Mouse (Mus musculus) liver, embryonic 11.5 days (tissue): ENCODE results near the gene Lrrk1. TPM values are rescaled to one million over a fixed set of nuclear protein-coding genes. Genes with fewer than 3 reads are reported as not detected.

Experiments used
- ATAC-seq: fragments of 200-750 bp; cut with Nextera tagmentation; replicated peaks from 2 replicates; pipeline ENCODE4 v1.8.0; 2017; ENCODE audit warnings: moderate number of reproducible peaks, mild to moderate bottlenecking, moderate TSS enrichment, moderate library complexity; ENCODE audit not compliant: low FRiP score
- DNase-seq: peaks from one replicate; pipeline ENCODE4 v3.0.0-alpha.2; 2017; ENCODE audit warnings: low spot score
- H3K27ac ChIP-seq: fragments of 300-500 bp; sonication (generic); 2 replicates; pipeline ENCODE4 v1.5.1; 2014; ENCODE audit warnings: mild to moderate bottlenecking, low read depth, low read length, control low read depth
- H3K27me3 ChIP-seq: fragments of 300-500 bp; sonication (generic); replicated peaks from 2 replicates; pipeline ENCODE4 v1.6.1; 2014; ENCODE audit warnings: low read length, mixed read lengths; ENCODE audit not compliant: control insufficient read depth, insufficient read depth
- H3K36me3 ChIP-seq: fragments of 300-500 bp; sonication (generic); 2 replicates; pipeline ENCODE4 v1.6.1; 2014; ENCODE audit warnings: mild to moderate bottlenecking, low read length, moderate library complexity, mixed read lengths; ENCODE audit not compliant: control insufficient read depth, insufficient read depth
- H3K4me1 ChIP-seq: fragments of 300-500 bp; sonication (generic); replicated peaks from 2 replicates; pipeline ENCODE4 v1.6.1; 2014; ENCODE audit warnings: low read length, mixed read lengths; ENCODE audit not compliant: control insufficient read depth, insufficient read depth
- H3K4me2 ChIP-seq: fragments of 300-500 bp; sonication (generic); 2 replicates; pipeline ENCODE4 v1.6.1; 2014; ENCODE audit warnings: mild to moderate bottlenecking, control low read depth, moderate library complexity
- H3K4me3 ChIP-seq: fragments of 300-500 bp; sonication (generic); 2 replicates; pipeline ENCODE4 v1.5.1; 2014; ENCODE audit warnings: low read depth, low read length, control low read depth
- H3K9ac ChIP-seq: fragments of 300-500 bp; sonication (generic); 2 replicates; pipeline ENCODE4 v1.6.1; 2014; ENCODE audit warnings: low read depth, low read length, control low read depth
- H3K9me3 ChIP-seq: fragments of 300-500 bp; sonication (generic); 2 replicates; pipeline ENCODE4 v1.6.1; 2016; ENCODE audit warnings: low read length, inconsistent platforms, mixed read lengths; ENCODE audit not compliant: control insufficient read depth
- WGBS: fragments of 180-500 bp; shearing (Covaris S2); extraction: QIAGEN DNeasy Blood & Tissue Kit; methylation state at CpG from one replicate; pipeline ENCODE4 v1.1.7; 2014; 5-methylcytosine and 5-hydroxymethylcytosine counted together
- microRNA-seq: library from miRNA; unstranded; fragments of <30 nt; microRNA quantifications from one replicate; pipeline ENCODE4, GENCODE M21; 2017; ENCODE audit warnings: borderline number of aligned reads
- polyA plus RNA-seq: library from polyadenylated mRNA; unstranded; fragments of >200 nt; fragmentation: Nextera tagmentation; extraction: Ambion mirVana; gene quantifications from 2 replicates; pipeline ENCODE4 v1.2.1, GENCODE M21; 2014

Gene Lrrk1
- polyA plus RNA-seq, 1 experiment from 2014 or later, result 9.3 TPM

- DNase-seq, result no peak
- H3K36me3 ChIP-seq, result peaks cover 7% of the 10 kb centered on the region; the same call in 1 of the 2 replicates
- no peak for ATAC-seq
- peaks cover 11% of the 10 kb centered on the region for H3K4me1 ChIP-seq
- WGBS, result 78% methylated on average over 7 of the region's 7 CpGs
- H3K9ac ChIP-seq, result no peak overlapping the region
- no peaks in the 10 kb centered on the region; the same call in 1 of the 2 replicates for H3K9me3 ChIP-seq
- H3K27me3 ChIP-seq, result no peaks in the 10 kb centered on the region
- no peak overlapping the region for H3K4me2 ChIP-seq
- no peak overlapping the region for H3K27ac ChIP-seq
- H3K4me3 ChIP-seq, result no peak overlapping the region
Measured at GRCm38 (mm10) chr7:66179711-66180110, 208.4 kb downstream of the Lrrk1 start.

- H3K27ac ChIP-seq, result no peak overlapping the region
- H3K4me1 ChIP-seq, result peaks cover 11% of the 10 kb centered on the region
- no peak overlapping the region for H3K4me2 ChIP-seq
- 52% methylated on average over 10 of the region's 10 CpGs for WGBS
- H3K9me3 ChIP-seq, result no peaks in the 10 kb centered on the region; the same call in 1 of the 2 replicates
- H3K9ac ChIP-seq, result no peak overlapping the region
- 0 out of 2 replicates have a peak, but pooled peaks have one; percentile 17 for ATAC-seq
- no peaks in the 10 kb centered on the region for H3K27me3 ChIP-seq
- H3K36me3 ChIP-seq, result peaks cover 9% of the 10 kb centered on the region; the same call in 1 of the 2 replicates
- no peak overlapping the region for H3K4me3 ChIP-seq
- DNase-seq, result no peak
Measured at GRCm38 (mm10) chr7:66179120-66179581, 209.0 kb downstream of the Lrrk1 start.

GRCm38 (mm10) chr7:66178101-66178500 lies 210.0 kb downstream of the Lrrk1 start:
- H3K9me3 ChIP-seq, result no peaks in the 10 kb centered on the region; the same call in 1 of the 2 replicates
- no peak overlapping the region for H3K4me2 ChIP-seq
- peaks cover 12% of the 10 kb centered on the region; the same call in 1 of the 2 replicates for H3K36me3 ChIP-seq
- ATAC-seq, result no peak
- DNase-seq, result no peak
- no peaks in the 10 kb centered on the region for H3K27me3 ChIP-seq
- 84% methylated on average over 6 of the region's 6 CpGs for WGBS
- H3K4me1 ChIP-seq, result peaks cover 11% of the 10 kb centered on the region
- H3K4me3 ChIP-seq, result no peak overlapping the region
- H3K9ac ChIP-seq, result no peak overlapping the region
- no peak overlapping the region for H3K27ac ChIP-seq

GRCm38 (mm10) chr7:66176929-66177328 lies 211.2 kb downstream of the Lrrk1 start:
- Histone ChIP-seq H3K4me3 (no peak overlapping the region), H3K4me2 (no peak overlapping the region), H3K4me1 (peaks cover 11% of the 10 kb centered on the region), H3K27ac (no peak overlapping the region), H3K36me3 (peaks cover 20% of the 10 kb centered on the region; the same call in 1 of the 2 replicates), H3K9me3 (no peaks in the 10 kb centered on the region; the same call in 1 of the 2 replicates), H3K27me3 (no peaks in the 10 kb centered on the region), H3K9ac (no peak overlapping the region)
- DNase-seq (no peak), ATAC-seq (peak; percentile 71)
- 39% methylated on average over 4 of the region's 4 CpGs for WGBS

Small RNAs within 50 kb of the gene (microRNA-seq; reads per million reads assigned to microRNA genes)
- gene Mir7057, result not detected

Other genes starting within 250 kb of the Lrrk1 start
- gene Gm10974, start 22.4 kb downstream of the Lrrk1 start, polyA plus RNA-seq, result not detected in 2 replicates
- gene Aldh1a3, start 39.2 kb upstream of the Lrrk1 start, polyA plus RNA-seq, result 2.9 TPM in 2 replicates